Mouse (Mus musculus): ENCODE measurements around the gene Slc22a14. TPM values are rescaled to one million over a fixed set of nuclear protein-coding genes. Genes with fewer than 3 reads are reported as not detected.

The Slc22a14 gene
- total and polyA plus RNA-seq, 3 experiments = not detected

GRCm38 (mm10) chr9:119309067-119309466 is 56.3 kb downstream of the Slc22a14 start:
- H3K27me3 ChIP-seq (ENCODE audit: control insufficient read depth in 1 of 2, insufficient read depth in 2 of 2, low read length in 2 of 2) = no peaks in the 10 kb centered on the region
- no peaks in the 10 kb centered on the region; a peak in 1 of 4 replicates for H3K4me1 ChIP-seq (ENCODE audit: control insufficient read depth in 1 of 2, insufficient read depth in 2 of 2, low read length in 2 of 2)
- no peak overlapping the region for H3K27ac ChIP-seq (ENCODE audit: control insufficient read depth, low read depth, low read length)
- DNase-seq (ENCODE audit: low read depth, low spot score) = no peak
- peaks cover 0 to 5% of the 10 kb centered on the region in 2 experiments for H3K36me3 ChIP-seq (ENCODE audit: control insufficient read depth in 1 of 2, insufficient read depth in 2 of 2, low read length in 2 of 2)
- TF ChIP-seq NRF1 (IDR thresholded peaks at IDR 0.05; ENCODE audit: insufficient read depth, low read depth, low read length, poor library complexity, severe bottlenecking) = no peak
- no peak for TF ChIP-seq MEF2A (IDR thresholded peaks at IDR 0.05; ENCODE audit: extremely low read depth, insufficient replicate concordance, low read depth, low read length, poor library complexity, severe bottlenecking)
- TF ChIP-seq GATA1 (IDR thresholded peaks at IDR 0.05; ENCODE audit: low read depth, low read length) = no peak
- no peak for TF ChIP-seq GABPA (IDR thresholded peaks at IDR 0.05; ENCODE audit: low read depth, low read length)
- TF ChIP-seq KAT2A (conservative IDR thresholded peaks at IDR 0.05; ENCODE audit: low read depth, low read length) = no peak
- TF ChIP-seq ZMIZ1 (IDR thresholded peaks at IDR 0.05; ENCODE audit: low read depth, low read length) = no peak
- no peak for TF ChIP-seq MXI1 (IDR thresholded peaks at IDR 0.05; ENCODE audit: low read depth, low read length)
- no peak for TF ChIP-seq ZNF384 (IDR thresholded peaks at IDR 0.05; ENCODE audit: low read depth, low read length)
- H3K9me3 ChIP-seq (replicated peaks; ENCODE audit: insufficient read depth, low read length) = no peaks in the 10 kb centered on the region
- peaks cover 38% of the 10 kb centered on the region for H3K79me2 ChIP-seq (ENCODE audit: control insufficient read depth, insufficient read depth, low read length, poor library complexity)
- no peak overlapping the region for H3K4me3 ChIP-seq (ENCODE audit: control insufficient read depth in 1 of 2, insufficient read depth in 1 of 2, low read depth in 2 of 2, low read length in 2 of 2)
- no peak overlapping the region for H3K9ac ChIP-seq (ENCODE audit: control insufficient read depth, low read depth, low read length, poor library complexity, severe bottlenecking)

DNA sequence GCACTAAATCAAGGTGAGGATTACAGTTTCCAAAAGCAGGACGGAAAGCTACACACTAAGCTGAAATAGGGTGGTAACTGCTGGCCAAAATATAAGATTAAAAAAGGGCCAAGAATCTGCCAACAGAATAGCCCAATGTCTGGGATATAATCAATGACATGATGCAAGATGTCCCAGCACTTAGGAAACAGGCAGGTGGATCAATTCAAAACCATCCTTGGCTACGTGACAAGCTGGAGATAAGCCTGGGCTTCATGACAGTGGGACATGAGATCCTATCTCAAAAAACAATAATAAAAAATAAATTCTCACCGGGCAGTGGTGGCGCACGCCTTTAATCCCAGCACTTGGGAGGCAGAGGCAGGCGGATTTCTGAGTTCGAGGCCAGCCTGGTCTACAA is 59.5 kb downstream of the Slc22a14 start:
- no peak for TF ChIP-seq ZNF384 (IDR thresholded peaks at IDR 0.05; ENCODE audit: low read depth, low read length)
- TF ChIP-seq TCF12 (IDR thresholded peaks at IDR 0.05; ENCODE audit: low read depth, low read length) = no peak
- no peak for TF ChIP-seq MYB (IDR thresholded peaks at IDR 0.05; ENCODE audit: low read depth, low read length)
- TF ChIP-seq ELF1 (IDR thresholded peaks at IDR 0.05; ENCODE audit: low read depth, low read length) = no peak
- no peak for TF ChIP-seq POLR2AphosphoS2 (IDR thresholded peaks at IDR 0.05; ENCODE audit: low read length)
- TF ChIP-seq RAD21 (IDR thresholded peaks at IDR 0.05; ENCODE audit: low read depth, low read length) = no peak
- TF ChIP-seq MAFK (IDR thresholded peaks at IDR 0.05; ENCODE audit: borderline replicate concordance, low read depth, low read length) = no peak
- TF ChIP-seq MAZ (IDR thresholded peaks at IDR 0.05; ENCODE audit: low read depth, low read length) = no peak
- no peak for TF ChIP-seq GABPA (IDR thresholded peaks at IDR 0.05; ENCODE audit: low read depth, low read length)
- no peak for TF ChIP-seq SIN3A (IDR thresholded peaks at IDR 0.05; ENCODE audit: low read length)

More for the DNA sequence above, 59.5 kb downstream of the Slc22a14 start:
- H3K36me3 ChIP-seq (ENCODE audit: control insufficient read depth in 1 of 2, insufficient read depth in 2 of 2, low read length in 2 of 2) = peaks cover 2 to 5% of the 10 kb centered on the region in 2 experiments
- no peak for DNase-seq (ENCODE audit: low read depth, low spot score)
- H3K9me3 ChIP-seq (replicated peaks; ENCODE audit: insufficient read depth, low read length) = no peaks in the 10 kb centered on the region
- H3K27me3 ChIP-seq (ENCODE audit: control insufficient read depth in 1 of 2, insufficient read depth in 2 of 2, low read length in 2 of 2) = no peaks in the 10 kb centered on the region
- no peaks in the 10 kb centered on the region; a peak in 1 of 4 replicates for H3K4me1 ChIP-seq (ENCODE audit: control insufficient read depth in 1 of 2, insufficient read depth in 2 of 2, low read length in 2 of 2)
- no peak overlapping the region for H3K4me3 ChIP-seq (ENCODE audit: control insufficient read depth in 1 of 2, insufficient read depth in 1 of 2, low read depth in 2 of 2, low read length in 2 of 2)
- H3K9ac ChIP-seq (ENCODE audit: control insufficient read depth, low read depth, low read length, poor library complexity, severe bottlenecking) = no peak overlapping the region
- peaks cover 17% of the 10 kb centered on the region for H3K79me2 ChIP-seq (ENCODE audit: control insufficient read depth, insufficient read depth, low read length, poor library complexity)
- no peak overlapping the region for H3K27ac ChIP-seq (ENCODE audit: control insufficient read depth, low read depth, low read length)
